Mouse (Mus musculus) neural tube, embryonic 12.5 days (tissue): Measurements from ENCODE around the gene Map2k3. TPM values are rescaled to one million over a fixed set of nuclear protein-coding genes. Genes with fewer than 3 reads are reported as not detected.

Experiments used
- ATAC-seq: fragments of 200-750 bp; cut with Nextera tagmentation; 2 replicates; pipeline ENCODE4 v1.8.0; 2017; ENCODE audit warnings: low read depth, mild to moderate bottlenecking, moderate TSS enrichment, moderate library complexity; ENCODE audit not compliant: low FRiP score
- H3K27ac ChIP-seq: fragments of 300-500 bp; sonication (generic); 2 replicates; pipeline ENCODE4 v1.5.1; 2016
- H3K27me3 ChIP-seq: fragments of 300-500 bp; sonication (generic); replicated peaks from 2 replicates; pipeline ENCODE4 v1.6.1; 2016; ENCODE audit warnings: mild to moderate bottlenecking
- H3K36me3 ChIP-seq: fragments of 300-500 bp; sonication (generic); 2 replicates; pipeline ENCODE4 v1.6.1; 2016; ENCODE audit warnings: mild to moderate bottlenecking
- H3K4me1 ChIP-seq: fragments of 300-500 bp; sonication (generic); 2 replicates; pipeline ENCODE4 v1.6.1; 2016
- H3K4me2 ChIP-seq: fragments of 300-500 bp; sonication (generic); replicated peaks from 2 replicates; pipeline ENCODE4 v1.6.1; 2016; ENCODE audit warnings: mild to moderate bottlenecking
- H3K4me3 ChIP-seq: fragments of 300-500 bp; sonication (generic); 2 replicates; pipeline ENCODE4 v1.5.1; 2016
- H3K9ac ChIP-seq: fragments of 300-500 bp; sonication (generic); 2 replicates; pipeline ENCODE4 v1.6.1; 2016; ENCODE audit warnings: mild to moderate bottlenecking
- H3K9me3 ChIP-seq: fragments of 300-500 bp; sonication (generic); 2 replicates; pipeline ENCODE4 v1.6.1; 2016; ENCODE audit warnings: mild to moderate bottlenecking
- WGBS: fragments of 180-500 bp; shearing (Covaris S2); methylation state at CpG from one replicate; pipeline ENCODE4 v1.1.7; 2016; 5-methylcytosine and 5-hydroxymethylcytosine counted together
- polyA plus RNA-seq: library from polyadenylated mRNA; unstranded; fragments of >200 nt; fragmentation: Nextera tagmentation; extraction: Ambion mirVana; gene quantifications from 2 replicates; pipeline ENCODE4 v1.2.1, GENCODE M21; 2016

The Map2k3 gene
- polyA plus RNA-seq, 1 experiment from 2014 or later: 40.7 TPM

DNA sequence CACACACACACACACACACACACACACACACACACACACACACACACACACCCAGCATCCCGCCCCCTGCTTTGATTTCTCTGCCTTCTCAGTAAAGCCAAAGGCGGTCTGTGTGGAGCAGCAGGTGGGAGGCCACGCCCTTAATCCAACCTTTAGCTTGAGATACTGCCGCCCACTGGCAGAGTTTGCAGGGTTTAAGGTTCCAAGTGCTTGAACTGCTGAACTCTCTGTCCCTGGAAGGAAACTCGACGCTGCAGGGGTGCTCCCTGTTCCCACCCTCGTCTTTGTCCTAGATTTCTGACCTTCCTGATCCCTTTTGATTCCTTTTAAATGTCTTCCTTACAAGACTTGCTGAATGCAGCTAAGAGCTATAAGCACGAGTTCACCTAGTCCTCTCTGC lies 44.9 kb downstream of the Map2k3 start:
- Histone ChIP-seq H3K27me3 (no peaks in the 10 kb centered on the region), H3K4me1 (no peaks in the 10 kb centered on the region), H3K9me3 (no peaks in the 10 kb centered on the region), H3K4me3 (no peak overlapping the region), H3K4me2 (no peak overlapping the region), H3K36me3 (no peaks in the 10 kb centered on the region), H3K9ac (no peak overlapping the region), H3K27ac (no peak overlapping the region)
- ATAC-seq: no peak
- WGBS: 17% methylated on average over 8 of the region's 8 CpGs

DNA sequence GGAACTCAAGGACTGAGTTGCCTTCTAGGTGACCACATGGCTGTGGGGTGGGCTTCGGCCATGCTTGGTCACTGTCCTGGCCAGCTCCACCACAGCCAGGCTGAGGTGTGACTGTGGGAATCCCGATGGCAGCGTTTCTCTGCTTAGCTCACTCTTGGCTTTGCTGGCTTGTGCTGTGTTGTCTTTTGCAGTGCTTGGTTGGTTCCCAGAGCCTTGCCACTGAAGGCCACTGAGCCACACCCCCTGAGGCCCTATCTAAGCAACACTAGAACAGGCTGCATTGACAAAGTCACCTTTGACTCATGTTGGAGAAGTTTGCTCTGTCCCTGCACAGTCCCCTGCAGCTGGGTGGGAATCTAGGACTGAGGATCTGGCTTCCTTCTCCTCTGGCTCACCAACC lies 45.3 kb downstream of the Map2k3 start:
- Histone ChIP-seq H3K27ac (no peak overlapping the region), H3K4me3 (no peak overlapping the region), H3K9ac (no peak overlapping the region), H3K27me3 (no peaks in the 10 kb centered on the region), H3K36me3 (no peaks in the 10 kb centered on the region), H3K9me3 (no peaks in the 10 kb centered on the region), H3K4me2 (no peak overlapping the region), H3K4me1 (no peaks in the 10 kb centered on the region)
- 55% methylated on average over 3 of the region's 3 CpGs for WGBS
- no peak for ATAC-seq

GRCm38 (mm10) chr11:60978658-60979057 lies 46.8 kb downstream of the Map2k3 start:
- H3K4me2 ChIP-seq: no peak overlapping the region
- no peaks in the 10 kb centered on the region for H3K36me3 ChIP-seq
- H3K4me3 ChIP-seq: no peak overlapping the region
- no peaks in the 10 kb centered on the region for H3K4me1 ChIP-seq
- no peaks in the 10 kb centered on the region for H3K27me3 ChIP-seq
- H3K9ac ChIP-seq: no peak overlapping the region
- 85% methylated on average over 2 of the region's 2 CpGs for WGBS
- no peaks in the 10 kb centered on the region for H3K9me3 ChIP-seq
- H3K27ac ChIP-seq: no peak overlapping the region
- no peak for ATAC-seq

DNA sequence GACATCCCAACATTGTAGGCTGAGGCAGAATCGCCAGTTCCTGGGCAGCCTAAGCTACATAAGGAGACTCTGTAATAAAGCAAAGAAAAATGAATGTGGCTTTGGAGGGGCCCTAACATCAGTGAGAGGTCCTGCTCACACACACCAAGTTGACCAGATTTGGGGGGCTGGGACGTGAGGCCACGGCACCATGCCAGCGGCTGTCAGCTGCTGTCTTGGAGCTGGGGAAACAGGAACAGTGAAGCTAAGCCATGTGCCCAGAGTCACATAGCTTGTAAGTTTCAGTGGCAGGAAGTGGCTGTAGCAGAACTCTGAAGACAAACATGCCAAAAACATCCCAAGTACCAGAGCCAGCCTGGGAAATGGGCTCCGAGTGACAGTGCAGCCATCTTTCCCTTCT lies 48.0 kb downstream of the Map2k3 start:
- H3K9me3 ChIP-seq: no peaks in the 10 kb centered on the region
- ATAC-seq: no peak
- H3K27ac ChIP-seq: no peak overlapping the region
- H3K4me2 ChIP-seq: no peak overlapping the region
- no peaks in the 10 kb centered on the region for H3K36me3 ChIP-seq
- no peaks in the 10 kb centered on the region for H3K27me3 ChIP-seq
- no peak overlapping the region for H3K4me3 ChIP-seq
- no peaks in the 10 kb centered on the region for H3K4me1 ChIP-seq
- WGBS: 94% methylated on average over 5 of the region's 5 CpGs
- no peak overlapping the region for H3K9ac ChIP-seq

- Histone ChIP-seq H3K36me3 (no peaks in the 10 kb centered on the region), H3K4me1 (no peaks in the 10 kb centered on the region), H3K9me3 (no peaks in the 10 kb centered on the region), H3K27me3 (no peaks in the 10 kb centered on the region), H3K27ac (no peak overlapping the region), H3K4me2 (no peak overlapping the region), H3K4me3 (no peak overlapping the region), H3K9ac (no peak overlapping the region)
- ATAC-seq: no peak
- WGBS: 69% methylated on average over 14 of the region's 14 CpGs
Measured at GRCm38 (mm10) chr11:60981693-60982486, 50.1 kb downstream of the Map2k3 start.

DNA sequence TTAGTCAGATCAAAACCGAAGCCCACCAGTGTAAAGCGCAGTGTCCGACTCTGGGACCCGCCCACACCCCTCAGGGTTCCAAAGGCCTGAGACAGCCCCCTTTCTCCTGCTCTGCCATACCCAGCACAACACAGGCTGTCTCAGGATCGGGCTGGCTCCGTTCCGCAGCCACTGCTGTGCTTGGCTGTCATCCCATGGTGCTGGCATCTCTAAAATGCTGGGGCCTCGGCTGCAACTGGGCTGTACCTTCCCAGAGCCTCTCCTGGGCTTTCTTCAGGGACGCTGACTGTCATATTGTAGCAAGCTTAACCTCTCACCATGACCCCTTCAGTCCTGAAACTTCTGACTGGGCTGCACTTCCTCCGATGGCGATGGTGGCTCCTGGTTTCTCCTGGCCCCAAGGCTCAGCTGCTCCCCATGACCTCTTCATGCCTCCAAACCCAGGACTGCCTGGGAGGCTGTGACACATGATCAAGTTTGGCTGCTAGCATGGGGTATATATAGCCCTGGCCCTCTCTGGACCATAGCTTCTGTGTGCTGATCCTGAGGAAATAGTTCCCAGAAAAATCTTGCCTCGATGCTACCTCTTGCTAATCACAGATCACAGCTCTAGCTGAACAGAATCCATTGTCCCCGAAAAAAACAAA lies 53.2 kb downstream of the Map2k3 start:
- H3K4me1 ChIP-seq: no peaks in the 10 kb centered on the region
- no peaks in the 10 kb centered on the region for H3K36me3 ChIP-seq
- WGBS: 71% methylated on average over 13 of the region's 13 CpGs
- H3K4me2 ChIP-seq: no peak overlapping the region
- H3K27me3 ChIP-seq: no peaks in the 10 kb centered on the region
- H3K4me3 ChIP-seq: no peak overlapping the region
- H3K27ac ChIP-seq: no peak overlapping the region
- H3K9me3 ChIP-seq: no peaks in the 10 kb centered on the region; the same call in 1 of the 2 replicates
- H3K9ac ChIP-seq: no peak overlapping the region
- no peak for ATAC-seq

DNA sequence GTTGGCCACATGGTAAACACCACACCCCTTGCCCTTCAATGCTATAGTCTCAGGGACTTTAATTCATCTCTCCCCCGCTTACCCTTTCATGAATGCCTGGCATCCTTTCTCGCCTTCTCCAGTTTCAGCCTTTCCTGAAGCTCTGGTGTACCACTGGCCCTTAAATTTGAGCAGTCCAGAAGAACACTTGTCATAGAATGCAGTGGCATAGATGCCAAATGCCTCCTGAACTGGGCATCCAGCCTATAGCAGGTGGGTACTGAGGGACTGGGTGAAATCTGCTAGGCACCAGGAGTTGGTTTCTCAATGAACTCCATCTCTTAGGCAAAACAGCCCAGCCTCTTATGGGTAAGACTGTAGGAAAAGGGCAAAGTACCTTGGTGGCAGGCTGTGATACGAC lies 58.6 kb downstream of the Map2k3 start:
- no peak for ATAC-seq
- no peaks in the 10 kb centered on the region; the same call in 1 of the 2 replicates for H3K9me3 ChIP-seq
- no peaks in the 10 kb centered on the region for H3K27me3 ChIP-seq
- H3K9ac ChIP-seq: no peak overlapping the region
- no peak overlapping the region for H3K4me2 ChIP-seq
- no peaks in the 10 kb centered on the region for H3K4me1 ChIP-seq
- 88% methylated on average over 3 of the region's 3 CpGs for WGBS
- H3K36me3 ChIP-seq: no peaks in the 10 kb centered on the region
- no peak overlapping the region for H3K4me3 ChIP-seq
- H3K27ac ChIP-seq: no peak overlapping the region

Other genes starting within 250 kb of the Map2k3 start
- 99.8 and 101 TPM in 2 replicates for gene Llgl1, start 232.3 kb upstream of the Map2k3 start, polyA plus RNA-seq
- gene Flii, start 204.8 kb upstream of the Map2k3 start, polyA plus RNA-seq: 71.4 and 72.8 TPM in 2 replicates
- gene Mief2, start 203.6 kb upstream of the Map2k3 start, polyA plus RNA-seq: 17.5 and 19.5 TPM in 2 replicates
- gene Top3a, start 154.7 kb upstream of the Map2k3 start, polyA plus RNA-seq: 14.0 and 15.9 TPM in 2 replicates
- gene Smcr8, start 154.5 kb upstream of the Map2k3 start, polyA plus RNA-seq: 7.6 and 8.6 TPM in 2 replicates
- 23.4 and 24.8 TPM in 2 replicates for gene Shmt1, start 120.3 kb upstream of the Map2k3 start, polyA plus RNA-seq
- gene Dhrs7b, start 101.4 kb upstream of the Map2k3 start, polyA plus RNA-seq: 24.7 and 26.5 TPM in 2 replicates
- gene Tmem11, start 52.8 kb upstream of the Map2k3 start, polyA plus RNA-seq: 52.3 and 53.0 TPM in 2 replicates
- gene Natd1, start 17.3 kb upstream of the Map2k3 start, polyA plus RNA-seq: 27.2 and 28.8 TPM in 2 replicates
- gene Kcnj12, start 90.5 kb downstream of the Map2k3 start, polyA plus RNA-seq: 7.4 and 10.3 TPM in 2 replicates
- gene Tnfrsf13b, start 194.7 kb downstream of the Map2k3 start, polyA plus RNA-seq: 1.2 TPM in 2 replicates
- gene Usp22, start 243.0 kb downstream of the Map2k3 start, polyA plus RNA-seq: 346 and 373 TPM in 2 replicates